Mouse (Mus musculus) macrophage (primary cell): ENCODE data around the gene Med29. TPM values are rescaled to one million over a fixed set of nuclear protein-coding genes. Genes with fewer than 3 reads are reported as not detected.

Experiments used
- H3K27ac ChIP-seq: fragments of 350-480 bp; formaldehyde crosslinking; 2 replicates; pipeline ENCODE4 v1.9.0; 2021
- H3K36me3 ChIP-seq: fragments of 350-480 bp; formaldehyde crosslinking; 2 replicates; pipeline ENCODE4 v1.9.0; 2021; ENCODE audit errors: inconsistent target
- H3K4me3 ChIP-seq: fragments of 350-480 bp; formaldehyde crosslinking; 2 replicates; pipeline ENCODE4 v1.9.0; 2021; ENCODE audit errors: inconsistent target
- H3K79me2 ChIP-seq: fragments of 350-480 bp; formaldehyde crosslinking; 2 replicates; pipeline ENCODE4 v1.9.0; 2021; ENCODE audit errors: inconsistent target
- WGBS: methylation state at CpG from one replicate; pipeline ENCODE4 v1.1.7; 2026; ENCODE audit warnings: inconsistent platforms; ENCODE audit not compliant: missing documents; 5-methylcytosine and 5-hydroxymethylcytosine counted together
- polyA plus RNA-seq: library from polyadenylated mRNA; stranded (reverse); fragments of 250-400 nt; gene quantifications from 3 replicates; pipeline ENCODE4 v1.2.4, GENCODE M21; 2018; ENCODE audit warnings: inconsistent platforms

The Med29 gene
- polyA plus RNA-seq, 1 experiment from 2014 or later = 16.3 TPM

GRCm38 (mm10) chr7:28375176-28375921, 17.2 kb downstream of the Med29 start:
- H3K36me3 ChIP-seq = peaks cover 10% of the 10 kb centered on the region; the same call in 1 of the 2 replicates
- H3K79me2 ChIP-seq = peaks cover 37% of the 10 kb centered on the region
- under 1% methylated on average over 28 of the region's 36 CpGs for WGBS
- H3K4me3 ChIP-seq = peak overlapping the region; percentile 96
- H3K27ac ChIP-seq = peak overlapping the region; percentile 100

GRCm38 (mm10) chr7:28374647-28375046, 17.9 kb downstream of the Med29 start:
- H3K79me2 ChIP-seq = peaks cover 30% of the 10 kb centered on the region
- peak overlapping the region; percentile 100 for H3K27ac ChIP-seq
- WGBS = 58% methylated on average over 8 of the region's 10 CpGs
- peaks cover 10% of the 10 kb centered on the region; the same call in 1 of the 2 replicates for H3K36me3 ChIP-seq
- H3K4me3 ChIP-seq = peak overlapping the region; percentile 38; the same call in 1 of the 2 replicates

- Histone ChIP-seq H3K79me2 (peaks cover 27% of the 10 kb centered on the region), H3K36me3 (peaks cover 10% of the 10 kb centered on the region; the same call in 1 of the 2 replicates), H3K27ac (peak overlapping the region; percentile 100), H3K4me3 (no peak overlapping the region)
- 84% methylated on average over 7 of the region's 7 CpGs for WGBS
Measured at GRCm38 (mm10) chr7:28373891-28374495, 18.5 kb downstream of the Med29 start.

- 0% methylated on average over 9 of the region's 9 CpGs for WGBS
- Histone ChIP-seq H3K4me3 (peak overlapping the region; percentile 20), H3K79me2 (peaks cover 18% of the 10 kb centered on the region), H3K27ac (peak overlapping the region; percentile 73), H3K36me3 (peaks cover 10% of the 10 kb centered on the region; the same call in 1 of the 2 replicates)
Measured at GRCm38 (mm10) chr7:28373131-28373581, 19.4 kb downstream of the Med29 start.

- peaks cover 11% of the 10 kb centered on the region for H3K79me2 ChIP-seq
- peak within 1 kb of the TSS; percentile 73 for H3K27ac ChIP-seq
- WGBS = under 1% methylated on average over 66 of the region's 66 CpGs
- peak within 1 kb of the TSS; percentile 52 for H3K4me3 ChIP-seq
- peaks cover 5% of the 10 kb centered on the region; the same call in 1 of the 2 replicates for H3K36me3 ChIP-seq
Measured at GRCm38 (mm10) chr7:28372251-28373108, 20.0 kb downstream of the Med29 start, which contains the start of gene Plekhg2. Gene Plekhg2 (minus strand): TSS chr7:28372599.

GRCm38 (mm10) chr7:28371514-28371989, 21.0 kb downstream of the Med29 start:
- H3K27ac ChIP-seq = 0 out of 2 replicates have a peak overlapping the region, but pooled peaks have one; percentile 28

GRCm38 (mm10) chr7:28370977-28371513, 21.5 kb downstream of the Med29 start:
- WGBS = 41% methylated on average over 11 of the region's 11 CpGs
- no peak overlapping the region for H3K27ac ChIP-seq
- H3K79me2 ChIP-seq = no peaks in the 10 kb centered on the region
- H3K4me3 ChIP-seq = 0 out of 2 replicates have a peak overlapping the region, but pooled peaks have one; percentile 2
- no peaks in the 10 kb centered on the region for H3K36me3 ChIP-seq

More at GRCm38 (mm10) chr7:28371514-28371989, 21.0 kb downstream of the Med29 start:
- Histone ChIP-seq H3K36me3 (no peaks in the 10 kb centered on the region), H3K79me2 (peaks cover 2% of the 10 kb centered on the region), H3K4me3 (peak overlapping the region; percentile 52)
- WGBS = 2% methylated on average over 30 of the region's 43 CpGs

- no peak overlapping the region for H3K27ac ChIP-seq
- no peaks in the 10 kb centered on the region for H3K36me3 ChIP-seq
- no peaks in the 10 kb centered on the region for H3K79me2 ChIP-seq
- WGBS = 93% methylated on average over 14 of the region's 14 CpGs
- no peak overlapping the region for H3K4me3 ChIP-seq
Measured at GRCm38 (mm10) chr7:28370051-28370450, 22.5 kb downstream of the Med29 start.

- H3K79me2 ChIP-seq = no peaks in the 10 kb centered on the region
- H3K27ac ChIP-seq = no peak overlapping the region
- no peaks in the 10 kb centered on the region for H3K36me3 ChIP-seq
- 97% methylated on average over 16 of the region's 16 CpGs for WGBS
- no peak overlapping the region for H3K4me3 ChIP-seq
Measured at GRCm38 (mm10) chr7:28368276-28368920, 24.1 kb downstream of the Med29 start.

- Histone ChIP-seq H3K27ac (no peak overlapping the region), H3K4me3 (no peak overlapping the region), H3K36me3 (no peaks in the 10 kb centered on the region), H3K79me2 (no peaks in the 10 kb centered on the region)
- 91% methylated on average over 12 of the region's 16 CpGs for WGBS
Measured at GRCm38 (mm10) chr7:28367663-28368275, 24.7 kb downstream of the Med29 start.

- WGBS = 91% methylated on average over 14 of the region's 16 CpGs
- 0 out of 2 replicates have a peak, but pooled peaks cover 4% of the 10 kb centered on the region for H3K36me3 ChIP-seq
- H3K27ac ChIP-seq = no peak overlapping the region
- no peak overlapping the region for H3K4me3 ChIP-seq
- no peaks in the 10 kb centered on the region for H3K79me2 ChIP-seq
Measured at GRCm38 (mm10) chr7:28362441-28363060, 30.0 kb downstream of the Med29 start.

- H3K27ac ChIP-seq = no peak overlapping the region
- WGBS = 94% methylated on average over 18 of the region's 20 CpGs
- H3K36me3 ChIP-seq = 0 out of 2 replicates have a peak, but pooled peaks cover 4% of the 10 kb centered on the region
- H3K79me2 ChIP-seq = no peaks in the 10 kb centered on the region
- H3K4me3 ChIP-seq = no peak overlapping the region
Measured at GRCm38 (mm10) chr7:28361647-28362341, 30.7 kb downstream of the Med29 start.
